Mouse (Mus musculus) cerebellum, adult 2 months (tissue): ENCODE data around the gene Tmem221.

Experiments
- CTCF ChIP-seq: fragments of 200-500 bp; IDR thresholded peaks from 2 replicates; pipeline ENCODE4 v1.5.1; 2011; ENCODE audit warnings: low read depth, mild to moderate bottlenecking, control low read depth, low read length, moderate library complexity, borderline replicate concordance; ENCODE audit not compliant: insufficient read depth
- POLR2A ChIP-seq: fragments of 200-500 bp; IDR thresholded peaks from 2 replicates; pipeline ENCODE4 v1.6.1; 2011; ENCODE audit warnings: low read length, control low read depth, borderline replicate concordance; ENCODE audit not compliant: insufficient read depth

DNA sequence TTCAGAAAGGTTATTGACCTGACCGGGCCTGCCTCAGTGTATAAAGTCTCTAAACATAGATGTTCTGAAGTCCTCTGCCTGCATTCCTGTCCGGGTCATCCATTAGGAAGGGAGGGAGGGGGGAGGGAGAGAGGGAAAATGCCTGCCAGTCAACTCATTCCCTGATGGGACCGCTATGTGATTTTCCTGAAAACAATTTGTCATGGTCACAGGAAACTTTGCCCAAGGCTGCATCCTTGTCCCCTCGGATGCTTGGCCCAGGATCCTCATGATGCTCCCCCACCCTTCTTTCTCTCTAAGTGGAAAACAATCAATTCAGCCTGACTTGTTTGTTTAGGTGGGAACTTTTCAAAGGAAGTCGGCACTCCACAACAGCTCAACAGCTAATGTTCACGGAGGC is 41.9 kb downstream of the Tmem221 start:
- TF ChIP-seq POLR2A, result no peak
- TF ChIP-seq CTCF, result no peak
